Mouse (Mus musculus) kidney, adult 2 months (tissue): ENCODE results near the gene Dpp6. TPM values are rescaled to one million over a fixed set of nuclear protein-coding genes. Genes with fewer than 3 reads are reported as not detected.

ENCODE experiments used
- DNase-seq: peaks from one replicate; pipeline ENCODE4 v3.0.0; 2021
- H3K27ac ChIP-seq: fragments of 200-500 bp; 2 replicates; pipeline ENCODE4 v1.5.1; 2012; ENCODE audit warnings: low read depth, low read length, control low read depth, inconsistent platforms; ENCODE audit not compliant: insufficient read depth
- H3K27me3 ChIP-seq: fragments of 200-500 bp; replicated peaks from 2 replicates; pipeline ENCODE4 v1.6.1; 2012; ENCODE audit warnings: mild to moderate bottlenecking, moderate library complexity, low read length, inconsistent platforms; ENCODE audit not compliant: control insufficient read depth, insufficient read depth
- H3K36me3 ChIP-seq: fragments of 200-500 bp; 2 replicates; pipeline ENCODE4 v1.6.1; 2012; ENCODE audit warnings: mild to moderate bottlenecking, moderate library complexity, low read length, inconsistent platforms; ENCODE audit not compliant: control insufficient read depth, insufficient read depth
- H3K4me1 ChIP-seq: fragments of 200-500 bp; 2 replicates; pipeline ENCODE4 v1.6.1; 2011; ENCODE audit warnings: low read length; ENCODE audit not compliant: control insufficient read depth, insufficient read depth
- H3K4me3 ChIP-seq: fragments of 200-500 bp; 2 replicates; pipeline ENCODE4 v1.5.1; 2011; ENCODE audit warnings: mild to moderate bottlenecking, low read depth, low read length, control low read depth; ENCODE audit not compliant: insufficient read depth
- CTCF ChIP-seq: fragments of 200-500 bp; conservative IDR thresholded peaks from 2 replicates; pipeline ENCODE4 v1.5.1; 2011; ENCODE audit warnings: low read depth, mild to moderate bottlenecking, control low read depth, low read length, moderate library complexity, mixed read lengths; ENCODE audit not compliant: insufficient read depth, insufficient read length
- POLR2A ChIP-seq: fragments of 200-500 bp; IDR thresholded peaks from one replicate; pipeline ENCODE4 v1.6.1; 2011; ENCODE audit warnings: low read depth, low read length, control low read depth
- WGBS: fragments of 180-500 bp; shearing (Covaris S2); methylation state at CpG from one replicate; pipeline ENCODE4 v1.1.7; 2018; 5-methylcytosine and 5-hydroxymethylcytosine counted together
- polyA plus RNA-seq: library from polyadenylated mRNA; depleted of rRNA; stranded (reverse); fragments of >200 nt; gene quantifications from 2 replicates; pipeline ENCODE4 v1.2.3, GENCODE M21; 2012; rRNA removed

Dpp6 gene
- polyA plus RNA-seq, result 0.61 and 0.83 TPM in 2 replicates

GRCm38 (mm10) chr5:26816975-26817941, at the start of gene Dpp6:
Gene Dpp6, plus strand, starts transcription at chr5:26817203.
- H3K4me3 ChIP-seq, result no peak within 1 kb of the TSS

DNA sequence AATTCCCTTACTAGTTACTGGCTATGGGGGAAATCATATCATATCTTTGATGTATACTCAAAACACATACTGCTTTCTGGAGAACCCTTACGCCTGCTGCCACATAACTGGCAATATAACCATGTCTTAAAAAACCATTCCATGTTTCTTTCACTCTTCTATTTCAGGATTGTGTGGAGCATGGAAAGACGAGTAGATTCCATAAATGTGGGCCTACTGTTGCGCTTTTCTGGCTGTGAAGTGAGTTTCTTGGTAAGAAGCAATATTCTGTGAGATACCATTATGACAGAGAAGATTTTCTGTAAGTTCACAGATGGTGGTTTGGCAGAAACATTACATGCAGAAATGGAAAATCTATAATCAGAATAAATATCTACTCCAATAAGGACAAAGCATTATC, 33.0 kb upstream of the Dpp6 start:
- Histone ChIP-seq H3K27me3 (no peaks in the 10 kb centered on the region), H3K4me3 (no peak overlapping the region), H3K27ac (no peak overlapping the region), H3K36me3 (no peaks in the 10 kb centered on the region), H3K4me1 (no peaks in the 10 kb centered on the region)
- TF ChIP-seq POLR2A (no peak), CTCF (no peak)
- DNase-seq, result no peak
- WGBS, result 73% methylated on average over 3 of the region's 3 CpGs

More at GRCm38 (mm10) chr5:26816975-26817941, at the start of gene Dpp6:
- peak; percentile 17 for DNase-seq
- TF ChIP-seq POLR2A, result no peak
- no peak for TF ChIP-seq CTCF
- WGBS, result 3% methylated on average over 48 of the region's 48 CpGs
- Histone ChIP-seq H3K36me3 (no peaks in the 10 kb centered on the region), H3K27me3 (no peaks in the 10 kb centered on the region), H3K4me1 (no peaks in the 10 kb centered on the region), H3K27ac (no peak within 1 kb of the TSS)

GRCm38 (mm10) chr5:26795524-26795923, 21.5 kb upstream of the Dpp6 start:
- 96% methylated on average over 2 of the region's 2 CpGs for WGBS

DNA sequence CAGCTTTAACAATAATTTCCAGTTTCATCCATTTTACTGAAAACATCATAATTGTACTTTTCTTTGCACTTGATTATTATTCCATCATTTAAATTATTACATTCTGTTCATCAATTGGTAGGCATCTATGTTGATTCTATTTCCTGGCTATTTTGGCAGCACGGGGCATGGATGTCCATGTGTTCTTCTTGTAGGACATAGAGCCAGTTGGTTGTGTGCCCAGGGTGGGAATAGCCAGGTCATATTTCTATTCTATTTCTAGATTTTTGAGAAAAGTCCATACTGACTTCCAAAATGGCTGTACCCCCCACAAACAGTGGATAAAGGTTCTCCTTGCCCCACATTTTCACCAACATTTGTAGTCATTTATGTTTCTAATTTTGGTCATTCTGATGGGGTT, 19.0 kb downstream of the Dpp6 start:
- TF ChIP-seq CTCF (no peak), POLR2A (no peak)
- 88% methylated on average over 1 of the region's 1 CpGs for WGBS

More at GRCm38 (mm10) chr5:26795524-26795923, 21.5 kb upstream of the Dpp6 start:
- H3K36me3 ChIP-seq, result no peaks in the 10 kb centered on the region
- no peaks in the 10 kb centered on the region for H3K4me1 ChIP-seq
- H3K27me3 ChIP-seq, result no peaks in the 10 kb centered on the region
- no peak overlapping the region for H3K4me3 ChIP-seq
- no peak overlapping the region for H3K27ac ChIP-seq
- no peak for DNase-seq
- no peak for TF ChIP-seq POLR2A

DNA sequence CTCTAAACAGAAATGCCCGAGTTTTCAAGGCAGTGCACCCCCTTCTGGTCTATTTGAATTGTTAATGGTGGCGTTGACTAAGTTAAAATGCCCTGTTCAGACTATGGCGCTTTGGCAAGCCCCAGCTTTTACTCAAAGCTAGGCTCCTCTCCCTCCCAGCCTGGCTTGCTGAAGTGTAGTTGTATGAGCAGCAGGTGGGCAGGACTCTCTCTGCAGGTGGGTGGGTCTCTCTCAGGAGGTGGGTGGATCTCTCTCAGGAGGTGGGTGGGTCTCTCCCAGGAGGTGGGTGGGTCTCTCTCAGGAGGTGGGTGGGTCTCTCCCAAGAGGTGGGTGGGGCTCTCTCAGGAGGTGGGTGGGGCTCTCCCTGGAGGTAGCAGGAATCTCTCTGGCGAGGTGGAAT, 24.1 kb downstream of the Dpp6 start:
- Histone ChIP-seq H3K27me3 (no peaks in the 10 kb centered on the region; the same call in 1 of the 2 replicates), H3K4me3 (no peak overlapping the region), H3K27ac (no peak overlapping the region), H3K36me3 (no peaks in the 10 kb centered on the region), H3K4me1 (no peaks in the 10 kb centered on the region)
- 30% methylated on average over 4 of the region's 4 CpGs for WGBS
- DNase-seq, result no peak
- TF ChIP-seq CTCF (no peak), POLR2A (no peak)

More for the DNA sequence above, 19.0 kb downstream of the Dpp6 start:
- Histone ChIP-seq H3K36me3 (no peaks in the 10 kb centered on the region), H3K4me3 (no peak overlapping the region), H3K4me1 (no peaks in the 10 kb centered on the region), H3K27me3 (no peaks in the 10 kb centered on the region), H3K27ac (no peak overlapping the region)
- DNase-seq, result no peak

DNA sequence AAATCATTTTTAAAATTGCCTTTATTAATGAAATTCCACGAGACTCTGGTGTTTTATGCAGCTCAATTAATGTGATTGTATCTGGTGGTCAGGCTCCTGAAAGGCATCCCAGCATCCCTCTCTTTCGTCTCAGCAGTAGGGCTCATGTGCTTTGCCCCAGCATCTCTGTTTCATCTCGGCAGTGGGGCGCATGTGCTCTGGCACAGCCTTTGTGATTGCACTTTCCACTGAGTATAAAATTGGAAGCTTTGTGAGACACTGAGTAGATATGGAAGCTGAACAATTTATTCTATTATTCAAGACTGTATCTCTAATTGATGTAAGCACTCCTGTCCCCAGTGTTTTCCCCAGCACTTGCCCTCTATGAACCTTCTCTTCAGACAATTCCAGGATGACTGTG, 37.7 kb downstream of the Dpp6 start:
- TF ChIP-seq POLR2A, result no peak
- no peak for TF ChIP-seq CTCF
- no peaks in the 10 kb centered on the region for H3K4me1 ChIP-seq
- H3K27ac ChIP-seq, result no peak overlapping the region
- no peak for DNase-seq
- no peak overlapping the region for H3K4me3 ChIP-seq
- WGBS, result 68% methylated on average over 4 of the region's 4 CpGs
- no peaks in the 10 kb centered on the region for H3K27me3 ChIP-seq
- H3K36me3 ChIP-seq, result no peaks in the 10 kb centered on the region

GRCm38 (mm10) chr5:26875449-26875848, 58.4 kb downstream of the Dpp6 start:
- Histone ChIP-seq H3K4me1 (no peaks in the 10 kb centered on the region), H3K27ac (no peak overlapping the region), H3K36me3 (no peaks in the 10 kb centered on the region), H3K27me3 (no peaks in the 10 kb centered on the region; the same call in 1 of the 2 replicates), H3K4me3 (no peak overlapping the region)
- TF ChIP-seq POLR2A, result no peak
- no peak for TF ChIP-seq CTCF
- peak; percentile 9 for DNase-seq
